Mouse (Mus musculus) midbrain, embryonic 13.5 days (tissue): Measurements from ENCODE around the gene Fgf16. TPM values are rescaled to one million over a fixed set of nuclear protein-coding genes. Genes with fewer than 3 reads are reported as not detected.

ENCODE experiments used
- ATAC-seq: fragments of 200-750 bp; cut with Nextera tagmentation; 2 replicates; pipeline ENCODE4 v1.8.0; 2017; ENCODE audit warnings: mild to moderate bottlenecking, moderate TSS enrichment, moderate library complexity
- H3K27ac ChIP-seq: fragments of 300-500 bp; sonication (generic); 2 replicates; pipeline ENCODE4 v1.5.1; 2015; ENCODE audit warnings: inconsistent platforms, mild to moderate bottlenecking, moderate library complexity
- H3K27me3 ChIP-seq: fragments of 300-500 bp; sonication (generic); 2 replicates; pipeline ENCODE4 v1.6.1; 2015; ENCODE audit warnings: mild to moderate bottlenecking, inconsistent platforms
- H3K36me3 ChIP-seq: fragments of 300-500 bp; sonication (generic); 2 replicates; pipeline ENCODE4 v1.6.1; 2015; ENCODE audit warnings: mild to moderate bottlenecking, inconsistent platforms
- H3K4me1 ChIP-seq: fragments of 300-500 bp; sonication (generic); replicated peaks from 2 replicates; pipeline ENCODE4 v1.6.1; 2015; ENCODE audit warnings: inconsistent platforms
- H3K4me2 ChIP-seq: fragments of 300-500 bp; sonication (generic); replicated peaks from 2 replicates; pipeline ENCODE4 v1.6.1; 2015; ENCODE audit warnings: moderate library complexity, mild to moderate bottlenecking, inconsistent platforms
- H3K4me3 ChIP-seq: fragments of 300-500 bp; sonication (generic); replicated peaks from 2 replicates; pipeline ENCODE4 v1.5.1; 2015; ENCODE audit warnings: mild to moderate bottlenecking, inconsistent platforms
- H3K9ac ChIP-seq: fragments of 300-500 bp; sonication (generic); replicated peaks from 2 replicates; pipeline ENCODE4 v1.6.1; 2015; ENCODE audit warnings: mild to moderate bottlenecking, inconsistent platforms
- H3K9me3 ChIP-seq: fragments of 300-500 bp; sonication (generic); 2 replicates; pipeline ENCODE4 v1.6.1; 2016; ENCODE audit warnings: mild to moderate bottlenecking, inconsistent platforms
- WGBS: fragments of 180-500 bp; shearing (Covaris S2); methylation state at CpG from one replicate; pipeline ENCODE4 v1.1.7; 2015; 5-methylcytosine and 5-hydroxymethylcytosine counted together
- polyA plus RNA-seq: library from polyadenylated mRNA; unstranded; fragments of >200 nt; fragmentation: Nextera tagmentation; extraction: Ambion mirVana; gene quantifications from 2 replicates; pipeline ENCODE4 v1.2.1, GENCODE M21; 2015

Gene Fgf16
- polyA plus RNA-seq = not detected in 2 replicates

GRCm38 (mm10) chrX:105764162-105765004, at the start of gene Fgf16:
TSS of gene Fgf16 (plus strand) at chrX:105764279.
- H3K4me1 ChIP-seq = 0 out of 2 replicates have a peak, but pooled peaks cover 4% of the 10 kb centered on the region
- H3K9me3 ChIP-seq = no peaks in the 10 kb centered on the region
- no peaks in the 10 kb centered on the region for H3K36me3 ChIP-seq
- peak within 1 kb of the TSS; percentile 42 for H3K4me3 ChIP-seq
- peak within 1 kb of the TSS; percentile 65 for H3K4me2 ChIP-seq
- peak; percentile 55 for ATAC-seq
- 0 out of 2 replicates have a peak within 1 kb of the TSS, but pooled peaks have one; percentile 23 for H3K9ac ChIP-seq
- no peak within 1 kb of the TSS for H3K27ac ChIP-seq
- WGBS = 22% methylated on average over 75 of the region's 86 CpGs
- peaks cover 67% of the 10 kb centered on the region for H3K27me3 ChIP-seq

- H3K36me3 ChIP-seq = no peaks in the 10 kb centered on the region
- H3K27ac ChIP-seq = no peak overlapping the region
- no peaks in the 10 kb centered on the region for H3K9me3 ChIP-seq
- 61% methylated on average over 4 of the region's 4 CpGs for WGBS
- H3K27me3 ChIP-seq = peaks cover 8% of the 10 kb centered on the region; the same call in 1 of the 2 replicates
- H3K4me1 ChIP-seq = no peaks in the 10 kb centered on the region
- ATAC-seq = no peak
- H3K4me3 ChIP-seq = no peak overlapping the region
- H3K9ac ChIP-seq = no peak overlapping the region
- no peak overlapping the region for H3K4me2 ChIP-seq
Measured at GRCm38 (mm10) chrX:105714740-105715139, 49.3 kb upstream of the Fgf16 start.

- H3K4me2 ChIP-seq = no peak overlapping the region
- H3K4me1 ChIP-seq = no peaks in the 10 kb centered on the region
- 88% methylated on average over 7 of the region's 7 CpGs for WGBS
- H3K9me3 ChIP-seq = no peaks in the 10 kb centered on the region
- H3K27ac ChIP-seq = no peak overlapping the region
- H3K36me3 ChIP-seq = no peaks in the 10 kb centered on the region
- H3K4me3 ChIP-seq = no peak overlapping the region
- ATAC-seq = no peak
- no peak overlapping the region for H3K9ac ChIP-seq
- H3K27me3 ChIP-seq = peaks cover 8% of the 10 kb centered on the region; the same call in 1 of the 2 replicates
Measured at GRCm38 (mm10) chrX:105715789-105716321, 48.2 kb upstream of the Fgf16 start.

- Histone ChIP-seq H3K9me3 (no peaks in the 10 kb centered on the region), H3K27ac (no peak overlapping the region), H3K4me3 (no peak overlapping the region), H3K36me3 (no peaks in the 10 kb centered on the region), H3K9ac (no peak overlapping the region), H3K4me2 (no peak overlapping the region), H3K4me1 (no peaks in the 10 kb centered on the region), H3K27me3 (peaks cover 11% of the 10 kb centered on the region; the same call in 1 of the 2 replicates)
- WGBS = 86% methylated on average over 5 of the region's 5 CpGs
- no peak for ATAC-seq
Measured at GRCm38 (mm10) chrX:105718388-105718787, 45.7 kb upstream of the Fgf16 start.

GRCm38 (mm10) chrX:105718943-105719342, 45.1 kb upstream of the Fgf16 start:
- no peaks in the 10 kb centered on the region for H3K4me1 ChIP-seq
- no peak for ATAC-seq
- no peak overlapping the region for H3K27ac ChIP-seq
- 0 out of 2 replicates have a peak, but pooled peaks cover 8% of the 10 kb centered on the region for H3K27me3 ChIP-seq
- H3K4me2 ChIP-seq = no peak overlapping the region
- H3K4me3 ChIP-seq = no peak overlapping the region
- 88% methylated on average over 5 of the region's 5 CpGs for WGBS
- no peaks in the 10 kb centered on the region for H3K36me3 ChIP-seq
- no peaks in the 10 kb centered on the region for H3K9me3 ChIP-seq
- H3K9ac ChIP-seq = no peak overlapping the region

- no peaks in the 10 kb centered on the region for H3K9me3 ChIP-seq
- 85% methylated on average over 7 of the region's 7 CpGs for WGBS
Measured at GRCm38 (mm10) chrX:105724174-105724573, 39.9 kb upstream of the Fgf16 start.

GRCm38 (mm10) chrX:105762847-105763527, 1.1 kb upstream of the Fgf16 start:
- Histone ChIP-seq H3K36me3 (no peaks in the 10 kb centered on the region), H3K4me3 (peak overlapping the region; percentile 42), H3K27ac (no peak overlapping the region), H3K9me3 (no peaks in the 10 kb centered on the region), H3K4me2 (peak overlapping the region; percentile 65), H3K27me3 (peaks cover 63% of the 10 kb centered on the region), H3K9ac (no peak overlapping the region), H3K4me1 (0 out of 2 replicates have a peak, but pooled peaks cover 4% of the 10 kb centered on the region)
- peak; percentile 44 for ATAC-seq
- 20% methylated on average over 23 of the region's 23 CpGs for WGBS

More at GRCm38 (mm10) chrX:105724174-105724573, 39.9 kb upstream of the Fgf16 start:
- H3K4me2 ChIP-seq = no peak overlapping the region
- 0 out of 2 replicates have a peak, but pooled peaks cover 2% of the 10 kb centered on the region for H3K27me3 ChIP-seq
- no peaks in the 10 kb centered on the region for H3K36me3 ChIP-seq
- H3K4me3 ChIP-seq = no peak overlapping the region
- H3K9ac ChIP-seq = no peak overlapping the region
- H3K27ac ChIP-seq = no peak overlapping the region
- no peak for ATAC-seq
- H3K4me1 ChIP-seq = no peaks in the 10 kb centered on the region

GRCm38 (mm10) chrX:105763612-105764011, 467 bp upstream of the Fgf16 start:
- H3K27ac ChIP-seq = no peak overlapping the region
- H3K36me3 ChIP-seq = no peaks in the 10 kb centered on the region
- peak overlapping the region; percentile 42 for H3K4me3 ChIP-seq
- H3K4me2 ChIP-seq = peak overlapping the region; percentile 65
- 0 out of 2 replicates have a peak overlapping the region, but pooled peaks have one; percentile 23 for H3K9ac ChIP-seq
- H3K4me1 ChIP-seq = 0 out of 2 replicates have a peak, but pooled peaks cover 4% of the 10 kb centered on the region
- H3K27me3 ChIP-seq = peaks cover 67% of the 10 kb centered on the region
- ATAC-seq = peak; percentile 62
- no peaks in the 10 kb centered on the region for H3K9me3 ChIP-seq
- 22% methylated on average over 20 of the region's 20 CpGs for WGBS

- 22% methylated on average over 36 of the region's 36 CpGs for WGBS
Measured at GRCm38 (mm10) chrX:105765005-105765706, 1.1 kb downstream of the Fgf16 start.

GRCm38 (mm10) chrX:105766013-105766412, 1.9 kb downstream of the Fgf16 start:
- H3K4me3 ChIP-seq = no peak overlapping the region
- H3K27me3 ChIP-seq = peaks cover 76% of the 10 kb centered on the region
- ATAC-seq = no peak
- no peak overlapping the region for H3K4me2 ChIP-seq
- H3K27ac ChIP-seq = no peak overlapping the region
- 0 out of 2 replicates have a peak, but pooled peaks cover 4% of the 10 kb centered on the region for H3K4me1 ChIP-seq
- H3K9me3 ChIP-seq = no peaks in the 10 kb centered on the region
- H3K9ac ChIP-seq = no peak overlapping the region
- no peaks in the 10 kb centered on the region for H3K36me3 ChIP-seq
- 32% methylated on average over 6 of the region's 6 CpGs for WGBS

More at GRCm38 (mm10) chrX:105765005-105765706, 1.1 kb downstream of the Fgf16 start:
- Histone ChIP-seq H3K36me3 (no peaks in the 10 kb centered on the region), H3K9ac (no peak overlapping the region), H3K4me3 (peak overlapping the region; percentile 42), H3K4me2 (peak overlapping the region; percentile 65), H3K4me1 (0 out of 2 replicates have a peak, but pooled peaks cover 4% of the 10 kb centered on the region), H3K27me3 (peaks cover 71% of the 10 kb centered on the region), H3K9me3 (no peaks in the 10 kb centered on the region), H3K27ac (no peak overlapping the region)
- peak; percentile 35 for ATAC-seq

GRCm38 (mm10) chrX:105767177-105767764, 3.2 kb downstream of the Fgf16 start:
- Histone ChIP-seq H3K4me1 (0 out of 2 replicates have a peak, but pooled peaks cover 4% of the 10 kb centered on the region), H3K9me3 (no peaks in the 10 kb centered on the region), H3K27ac (no peak overlapping the region), H3K27me3 (peaks cover 69% of the 10 kb centered on the region), H3K36me3 (no peaks in the 10 kb centered on the region), H3K4me3 (no peak overlapping the region), H3K4me2 (no peak overlapping the region), H3K9ac (no peak overlapping the region)
- WGBS = 38% methylated on average over 9 of the region's 9 CpGs
- no peak for ATAC-seq
